Mouse (Mus musculus) G1E (cell line): ENCODE results near the gene Acaa1b. TPM values are rescaled to one million over a fixed set of nuclear protein-coding genes. Genes with fewer than 3 reads are reported as not detected.

ENCODE experiments used
- ATAC-seq: 2 replicates; pipeline ENCODE4 v1.8.0; 2016; ENCODE audit warnings: mild to moderate bottlenecking; ENCODE audit not compliant: insufficient number of reproducible peaks, poor library complexity, low FRiP score, severe bottlenecking; ENCODE audit errors: extremely low read depth
- DNase-seq: peaks from one replicate; pipeline ENCODE4 v3.0.0; 2012; ENCODE audit warnings: low spot score
- H3K27me3 ChIP-seq: 2 replicates; pipeline ENCODE4 v1.6.1; 2012; ENCODE audit warnings: mild to moderate bottlenecking, low read length, inconsistent platforms; ENCODE audit not compliant: insufficient read depth
- H3K36me3 ChIP-seq: replicated peaks from 2 replicates; pipeline ENCODE3; 2012; ENCODE audit warnings: mild to moderate bottlenecking, inconsistent platforms
- H3K4me1 ChIP-seq: 2 replicates; pipeline ENCODE4 v1.6.1; 2012; ENCODE audit warnings: low read depth, low read length, inconsistent platforms, mixed read lengths; ENCODE audit not compliant: insufficient read depth
- H3K4me3 ChIP-seq: 2 replicates; pipeline ENCODE4 v1.5.1; 2012; ENCODE audit warnings: low read depth, mild to moderate bottlenecking, inconsistent platforms, low read length, moderate library complexity, mixed read lengths
- H3K9me3 ChIP-seq: replicated peaks from 2 replicates; pipeline ENCODE4 v1.6.1; 2012; ENCODE audit warnings: inconsistent platforms
- CTCF ChIP-seq: IDR thresholded peaks from 2 replicates; pipeline ENCODE4 v1.5.1; 2012; ENCODE audit warnings: low read depth, low read length, inconsistent platforms, mixed read lengths
- GATA1 ChIP-seq: IDR thresholded peaks from 2 replicates; pipeline ENCODE4 v1.6.1; 2012; ENCODE audit warnings: borderline replicate concordance, low read length, inconsistent platforms, mixed read lengths
- GATA2 ChIP-seq: IDR thresholded peaks from 2 replicates; pipeline ENCODE4 v1.6.1; 2012; ENCODE audit warnings: low read depth, low read length, inconsistent platforms, borderline replicate concordance
- POLR2AphosphoS5 ChIP-seq: IDR thresholded peaks from 2 replicates; pipeline ENCODE4 v1.6.1; 2012; ENCODE audit warnings: low read depth, low read length, inconsistent platforms; ENCODE audit not compliant: insufficient replicate concordance
- TAL1 ChIP-seq: conservative IDR thresholded peaks from 2 replicates; pipeline ENCODE4 v1.6.1; 2012; ENCODE audit warnings: low read depth, low read length, inconsistent platforms, mixed read lengths
- polyA plus RNA-seq: library from polyadenylated mRNA; stranded (reverse); fragments of >175 nt; gene quantifications from 2 replicates; pipeline ENCODE4 v1.2.3, GENCODE M21; 2012
- total RNA-seq, 2 experiments: library from RNA; stranded (forward) in 1 of 2; stranded (reverse) in 1 of 2; fragments of 200-1000 nt in 1 of 2; fragments of >200 nt in 1 of 2; fragmentation: Nextera tagmentation in 1 of 2; gene quantifications; 2 replicates each; pipeline ENCODE4 v1.2.3; 2014 to 2017

Acaa1b gene
- total and polyA plus RNA-seq, 3 experiments: not detected

GRCm38 (mm10) chr9:119192202-119192990 lies 35.5 kb upstream of the Acaa1b start:
- Histone ChIP-seq H3K9me3 (peaks cover 38% of the 10 kb centered on the region), H3K4me3 (no peak overlapping the region), H3K4me1 (no peaks in the 10 kb centered on the region), H3K27me3 (no peaks in the 10 kb centered on the region), H3K36me3 (no peaks in the 10 kb centered on the region)
- no peak for TF ChIP-seq TAL1
- no peak for TF ChIP-seq CTCF
- TF ChIP-seq GATA1: no peak
- no peak for TF ChIP-seq POLR2AphosphoS5
- TF ChIP-seq GATA2: no peak
- DNase-seq: no peak
- no peak for ATAC-seq

GRCm38 (mm10) chr9:119181241-119181728 lies 24.4 kb upstream of the Acaa1b start:
- no peak for DNase-seq
- Histone ChIP-seq H3K4me3 (no peak overlapping the region), H3K4me1 (no peaks in the 10 kb centered on the region), H3K36me3 (no peaks in the 10 kb centered on the region), H3K27me3 (no peaks in the 10 kb centered on the region), H3K9me3 (peaks cover 46% of the 10 kb centered on the region)
- TF ChIP-seq TAL1 (no peak), GATA1 (no peak), CTCF (no peak), POLR2AphosphoS5 (no peak), GATA2 (no peak)
- ATAC-seq: no peak

GRCm38 (mm10) chr9:119179292-119179691 lies 22.4 kb upstream of the Acaa1b start:
- H3K27me3 ChIP-seq: no peaks in the 10 kb centered on the region
- H3K9me3 ChIP-seq: peaks cover 53% of the 10 kb centered on the region
- ATAC-seq (no peak), DNase-seq (no peak)
- no peak for TF ChIP-seq CTCF
- TF ChIP-seq POLR2AphosphoS5: no peak
- no peak for TF ChIP-seq TAL1
- TF ChIP-seq GATA2: no peak
- no peak for TF ChIP-seq GATA1
- H3K36me3 ChIP-seq: no peaks in the 10 kb centered on the region
- H3K4me3 ChIP-seq: no peak overlapping the region
- H3K4me1 ChIP-seq: no peaks in the 10 kb centered on the region

GRCm38 (mm10) chr9:119167608-119168007 lies 10.7 kb upstream of the Acaa1b start:
- no peaks in the 10 kb centered on the region for H3K4me1 ChIP-seq
- no peak for DNase-seq
- no peaks in the 10 kb centered on the region for H3K36me3 ChIP-seq
- no peaks in the 10 kb centered on the region for H3K27me3 ChIP-seq
- H3K9me3 ChIP-seq: peaks cover 66% of the 10 kb centered on the region
- no peak for TF ChIP-seq POLR2AphosphoS5
- no peak for TF ChIP-seq TAL1
- TF ChIP-seq GATA2: no peak
- TF ChIP-seq GATA1: no peak
- TF ChIP-seq CTCF: no peak
- H3K4me3 ChIP-seq: no peak overlapping the region
- no peak for ATAC-seq

- TF ChIP-seq CTCF: no peak
- no peak for TF ChIP-seq GATA2
- no peak for TF ChIP-seq POLR2AphosphoS5
- TF ChIP-seq GATA1: no peak
- TF ChIP-seq TAL1: no peak
- H3K4me1 ChIP-seq: no peaks in the 10 kb centered on the region
- no peaks in the 10 kb centered on the region for H3K36me3 ChIP-seq
- ATAC-seq: no peak
- no peaks in the 10 kb centered on the region for H3K27me3 ChIP-seq
- H3K9me3 ChIP-seq: peaks cover 68% of the 10 kb centered on the region
- no peak for DNase-seq
- H3K4me3 ChIP-seq: no peak overlapping the region
These were observed 8.7 kb upstream of the Acaa1b start for GRCm38 (mm10) chr9:119165548-119165947.

GRCm38 (mm10) chr9:119164743-119165142 lies 7.8 kb upstream of the Acaa1b start:
- peaks cover 71% of the 10 kb centered on the region for H3K9me3 ChIP-seq
- H3K36me3 ChIP-seq: no peaks in the 10 kb centered on the region
- H3K27me3 ChIP-seq: no peaks in the 10 kb centered on the region
- H3K4me1 ChIP-seq: no peaks in the 10 kb centered on the region
- DNase-seq (no peak), ATAC-seq (no peak)
- no peak overlapping the region for H3K4me3 ChIP-seq
- no peak for TF ChIP-seq GATA2
- TF ChIP-seq TAL1: no peak
- no peak for TF ChIP-seq GATA1
- no peak for TF ChIP-seq POLR2AphosphoS5
- no peak for TF ChIP-seq CTCF
